Mouse (Mus musculus) thymus, adult 2 months (tissue): ENCODE results near the gene H2-Oa. TPM values are rescaled to one million over a fixed set of nuclear protein-coding genes. Genes with fewer than 3 reads are reported as not detected.

Experiments used
- DNase-seq: peaks from one replicate; pipeline ENCODE4 v3.0.0; 2021
- H3K27ac ChIP-seq: fragments of 200-500 bp; 2 replicates; pipeline ENCODE4 v1.5.1; 2012; ENCODE audit warnings: low read length, control low read depth; ENCODE audit not compliant: control insufficient read depth, insufficient read depth
- H3K27me3 ChIP-seq: fragments of 200-500 bp; 2 replicates; pipeline ENCODE4 v1.6.1; 2012; ENCODE audit warnings: mild to moderate bottlenecking, low read length, moderate library complexity, mixed read lengths; ENCODE audit not compliant: control insufficient read depth, insufficient read depth
- H3K36me3 ChIP-seq: fragments of 200-500 bp; 2 replicates; pipeline ENCODE4 v1.6.1; 2012; ENCODE audit warnings: mild to moderate bottlenecking, low read length, moderate library complexity; ENCODE audit not compliant: control insufficient read depth, insufficient read depth
- H3K4me1 ChIP-seq: fragments of 200-500 bp; replicated peaks from 2 replicates; pipeline ENCODE4 v1.6.1; 2012; ENCODE audit warnings: low read length; ENCODE audit not compliant: control insufficient read depth, insufficient read depth
- H3K4me3 ChIP-seq: fragments of 200-500 bp; 2 replicates; pipeline ENCODE4 v1.5.1; 2012; ENCODE audit warnings: mild to moderate bottlenecking, low read length, control low read depth, moderate library complexity; ENCODE audit not compliant: control insufficient read depth, insufficient read depth
- CTCF ChIP-seq: fragments of 200-500 bp; IDR thresholded peaks from 2 replicates; pipeline ENCODE4 v1.5.1; 2012; ENCODE audit warnings: mild to moderate bottlenecking, control low read depth, low read length, moderate library complexity, borderline replicate concordance; ENCODE audit not compliant: control insufficient read depth, poor library complexity, insufficient read depth; ENCODE audit errors: extremely low read depth
- POLR2A ChIP-seq: fragments of 200-500 bp; IDR thresholded peaks from 2 replicates; pipeline ENCODE4 v1.6.1; 2012; ENCODE audit warnings: mild to moderate bottlenecking, low read length, control low read depth, moderate library complexity; ENCODE audit not compliant: control insufficient read depth, poor library complexity, insufficient read depth; ENCODE audit errors: extremely low read depth
- WGBS: fragments of 180-500 bp; shearing (Covaris S2); methylation state at CpG from one replicate; pipeline ENCODE4 v1.1.7; 2018; 5-methylcytosine and 5-hydroxymethylcytosine counted together
- polyA plus RNA-seq: library from polyadenylated mRNA; depleted of rRNA; stranded (reverse); fragments of >200 nt; gene quantifications from 2 replicates; pipeline ENCODE4 v1.2.3, GENCODE M21; 2012

Gene H2-Oa
- polyA plus RNA-seq, 1 experiment: 154 TPM

- Histone ChIP-seq H3K4me1 (peaks cover 32% of the 10 kb centered on the region), H3K36me3 (no peaks in the 10 kb centered on the region), H3K27ac (no peak overlapping the region), H3K4me3 (no peak overlapping the region), H3K27me3 (no peaks in the 10 kb centered on the region)
- 94% methylated on average over 5 of the region's 5 CpGs for WGBS
- DNase-seq: no peak
- TF ChIP-seq POLR2A: no peak
- no peak for TF ChIP-seq CTCF
These were observed 7.4 kb downstream of the H2-Oa start for GRCm38 (mm10) chr17:34099531-34099930.

- WGBS: 23% methylated on average over 5 of the region's 5 CpGs
- no peak for DNase-seq
- Histone ChIP-seq H3K4me1 (peaks cover 19% of the 10 kb centered on the region), H3K4me3 (no peak overlapping the region), H3K36me3 (no peaks in the 10 kb centered on the region), H3K27ac (no peak overlapping the region), H3K27me3 (no peaks in the 10 kb centered on the region)
- TF ChIP-seq CTCF: no peak
- no peak for TF ChIP-seq POLR2A
These were observed 9.0 kb downstream of the H2-Oa start for GRCm38 (mm10) chr17:34101185-34101584.

GRCm38 (mm10) chr17:34101604-34102032 is 9.5 kb downstream of the H2-Oa start:
- H3K27ac ChIP-seq: peak overlapping the region; percentile 78
- under 1% methylated on average over 12 of the region's 12 CpGs for WGBS
- H3K4me3 ChIP-seq: peak overlapping the region; percentile 63
- no peaks in the 10 kb centered on the region for H3K27me3 ChIP-seq
- peaks cover 19% of the 10 kb centered on the region for H3K4me1 ChIP-seq
- H3K36me3 ChIP-seq: no peaks in the 10 kb centered on the region
- TF ChIP-seq CTCF: peak; percentile 78
- TF ChIP-seq POLR2A: peak; percentile 45
- DNase-seq: peak; percentile 97

- no peak overlapping the region for H3K4me3 ChIP-seq
- no peak for DNase-seq
These were observed 10.7 kb downstream of the H2-Oa start for GRCm38 (mm10) chr17:34102831-34103230.

GRCm38 (mm10) chr17:34104804-34105203 is 12.7 kb downstream of the H2-Oa start:
- Histone ChIP-seq H3K27ac (no peak overlapping the region), H3K27me3 (no peaks in the 10 kb centered on the region), H3K4me1 (peaks cover 12% of the 10 kb centered on the region), H3K4me3 (no peak overlapping the region), H3K36me3 (no peaks in the 10 kb centered on the region)
- TF ChIP-seq POLR2A (no peak), CTCF (no peak)
- 91% methylated on average over 9 of the region's 9 CpGs for WGBS
- DNase-seq: no peak

More at GRCm38 (mm10) chr17:34102831-34103230, 10.7 kb downstream of the H2-Oa start:
- Histone ChIP-seq H3K27ac (peak overlapping the region; percentile 62), H3K4me1 (peaks cover 16% of the 10 kb centered on the region), H3K36me3 (no peaks in the 10 kb centered on the region), H3K27me3 (no peaks in the 10 kb centered on the region)
- WGBS: 3% methylated on average over 6 of the region's 6 CpGs
- no peak for TF ChIP-seq POLR2A
- TF ChIP-seq CTCF: no peak

- no peak for DNase-seq
- Histone ChIP-seq H3K27me3 (no peaks in the 10 kb centered on the region), H3K4me1 (peaks cover 9% of the 10 kb centered on the region), H3K36me3 (peaks cover 13% of the 10 kb centered on the region), H3K4me3 (no peak overlapping the region), H3K27ac (no peak overlapping the region)
- WGBS: 94% methylated on average over 7 of the region's 7 CpGs
- TF ChIP-seq POLR2A: no peak
- no peak for TF ChIP-seq CTCF
These were observed 14.4 kb downstream of the H2-Oa start for GRCm38 (mm10) chr17:34106555-34106954.
